Mouse (Mus musculus): ENCODE measurements around the gene Stx1b.

DNA sequence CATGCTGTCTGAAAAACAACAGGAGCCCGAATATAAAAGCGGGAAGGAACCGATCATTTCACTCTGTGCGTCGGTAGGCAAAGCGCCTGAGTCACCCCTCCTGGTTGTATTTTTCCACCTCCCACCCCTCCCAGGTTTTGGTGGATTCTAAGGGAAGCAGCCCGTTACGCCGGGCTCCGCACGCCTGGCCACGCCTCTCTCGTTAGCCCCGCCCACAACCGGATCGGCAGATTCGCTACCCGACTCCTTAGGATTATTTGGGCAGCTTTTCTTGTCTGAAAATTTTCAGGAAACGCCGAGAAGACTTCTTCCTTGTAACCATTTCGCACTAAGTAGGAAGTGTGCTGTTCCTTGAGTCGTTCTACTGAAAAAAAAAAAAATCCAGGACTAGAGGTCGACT lies 47.9 kb downstream of the Stx1b start, which contains the start of gene Setd1a:
- no peak for TF ChIP-seq CTCF (IDR thresholded peaks at IDR 0.05; ENCODE audit: control insufficient read depth, insufficient read depth, insufficient replicate concordance, low read depth, low read length)
- no peak; the same call in 1 of the 2 replicates for TF ChIP-seq POLR2A (IDR thresholded peaks at IDR 0.05; ENCODE audit: control insufficient read depth, low read depth, low read length)

All from testis, adult 2 months (tissue).